Mouse (Mus musculus): ENCODE results near the gene Krt87.

DNA sequence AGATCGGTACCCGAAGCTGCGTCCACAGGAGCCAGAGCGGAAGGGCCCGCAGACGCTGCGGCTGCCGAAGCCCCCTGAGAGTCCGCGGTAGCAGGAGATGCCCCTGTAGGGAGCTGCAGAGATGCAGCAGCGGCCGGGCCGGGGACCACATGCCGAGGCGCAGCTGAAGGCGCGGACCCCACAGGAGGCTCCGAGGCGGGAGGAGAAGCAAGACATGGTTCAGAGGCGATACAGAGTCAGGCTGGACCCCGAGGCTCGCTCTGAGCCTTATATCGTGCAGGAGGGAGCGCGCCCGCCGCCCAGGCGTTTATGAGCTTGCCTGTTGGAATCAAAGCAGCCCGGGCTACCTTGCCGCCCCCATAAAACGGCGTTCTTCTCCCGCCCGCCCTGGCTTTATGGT lies at the start of gene Krt87:
- TF ChIP-seq CTCF (IDR thresholded peaks at IDR 0.05; ENCODE audit: control insufficient read depth, insufficient read depth, low read length) (no peak), POLR2A (IDR thresholded peaks at IDR 0.05; ENCODE audit: borderline replicate concordance, control insufficient read depth, low read depth, low read length) (no peak)
